Mouse (Mus musculus) CD4-positive, CD25-positive, alpha-beta regulatory T cell, adult 4 months (primary cell): ENCODE measurements around the gene Gng12. TPM values are rescaled to one million over a fixed set of nuclear protein-coding genes. Genes with fewer than 3 reads are reported as not detected.
"Not testable (repeated sequence)": the region's sequence is repeated elsewhere in the genome, so short reads cannot be mapped to it uniquely, and the experiment has no call there.

Experiments
- ATAC-seq: one replicate; pipeline ENCODE4 v1.8.0; 2017
- polyA plus RNA-seq, 2 experiments: library from polyadenylated mRNA; unstranded; fragments of 100-300 nt; shearing (Covaris generic); gene quantifications; one replicate each; pipeline ENCODE4 v1.2.1; 2017

Gene Gng12
- polyA plus RNA-seq, 2 experiments from 2014 or later: 15.8 to 21.0 TPM

GRCm38 (mm10) chr6:66958466-66959235 is 62.5 kb downstream of the Gng12 start:
- no peak for ATAC-seq

GRCm38 (mm10) chr6:66962582-66963043 is 66.4 kb downstream of the Gng12 start:
- peak; percentile 93 for ATAC-seq

GRCm38 (mm10) chr6:66963068-66963467 is 66.9 kb downstream of the Gng12 start:
- peak; percentile 3 for ATAC-seq

DNA sequence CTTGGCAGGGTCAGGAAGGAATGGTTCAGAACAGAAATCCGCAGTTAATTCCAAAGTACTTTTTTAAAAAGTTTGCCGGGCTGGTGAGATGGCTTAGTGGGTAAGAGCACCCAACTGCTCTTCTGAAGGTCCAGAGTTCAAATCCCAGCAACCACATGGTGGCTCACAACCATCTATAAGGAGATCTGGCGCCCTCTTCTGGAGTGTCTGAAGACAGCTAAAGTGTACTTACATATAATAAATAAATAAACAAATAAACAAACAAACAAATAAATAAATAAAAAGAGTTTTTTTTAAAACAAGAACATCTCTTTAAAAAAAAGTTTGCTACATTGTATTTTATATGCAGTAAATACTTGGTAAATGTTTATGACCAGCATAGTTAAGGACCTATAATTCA is 67.5 kb downstream of the Gng12 start:
- ATAC-seq: not testable (repeated sequence)

DNA sequence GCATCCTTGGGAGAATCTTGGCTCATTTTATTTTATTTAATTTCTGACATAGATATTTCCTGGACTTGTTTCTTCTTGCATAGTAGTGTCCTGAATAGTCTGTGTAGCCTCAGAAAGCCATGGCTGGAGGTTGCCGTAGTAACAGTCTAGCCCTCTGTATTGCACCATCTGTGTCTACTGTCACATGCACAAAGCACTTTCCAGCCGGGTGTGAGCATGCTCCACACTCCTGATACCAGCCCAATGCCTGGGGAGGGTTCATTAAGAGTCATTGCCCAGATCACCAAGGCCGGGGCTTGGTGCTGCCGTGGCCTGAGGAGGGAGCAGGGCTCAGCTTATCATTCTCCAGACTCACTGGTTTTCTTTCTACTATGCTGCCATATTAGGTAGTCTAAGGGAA is 68.0 kb downstream of the Gng12 start:
- ATAC-seq: no peak

DNA sequence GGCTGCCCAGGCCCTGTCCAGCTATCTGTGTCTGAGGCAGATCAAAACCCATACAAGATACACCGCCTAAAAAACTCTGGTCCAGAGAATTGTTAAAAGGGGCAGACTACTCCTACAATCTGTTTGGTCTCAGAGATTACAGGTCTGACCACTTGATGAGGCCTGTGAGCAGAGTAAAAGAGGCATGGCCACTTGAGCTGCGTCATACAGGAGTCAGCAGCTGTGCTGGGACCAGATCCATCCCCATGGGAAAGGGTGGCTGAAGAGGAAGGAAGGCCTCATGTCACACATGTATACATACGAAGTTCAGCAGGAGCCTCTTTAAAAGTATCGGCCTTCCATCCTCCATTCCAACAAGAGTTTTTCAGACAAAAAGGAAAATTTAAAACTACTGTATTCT is 69.0 kb downstream of the Gng12 start:
- no peak for ATAC-seq

- ATAC-seq: no peak
Measured at GRCm38 (mm10) chr6:66967788-66968187, 71.6 kb downstream of the Gng12 start.

DNA sequence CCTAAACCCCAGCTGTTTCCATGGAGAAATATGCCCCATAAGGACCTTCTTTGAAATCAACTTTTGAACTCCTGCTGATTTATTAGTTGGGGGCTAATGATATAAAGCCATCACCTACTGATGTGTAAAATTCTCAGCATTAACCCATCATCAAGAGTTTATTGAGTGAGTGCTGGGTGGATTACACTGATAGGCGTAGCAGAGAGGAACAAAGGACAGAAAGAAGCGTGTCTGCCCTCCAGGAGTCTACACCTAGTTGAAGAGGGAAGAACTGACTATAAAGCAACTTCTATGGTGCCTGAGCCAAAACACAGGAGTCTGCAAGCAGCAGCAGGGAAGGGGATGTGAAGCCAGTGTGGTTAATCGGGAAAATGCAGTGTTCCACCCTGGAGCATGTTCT is 73.2 kb downstream of the Gng12 start:
- ATAC-seq: no peak

- ATAC-seq: peak; percentile 87
Measured at GRCm38 (mm10) chr6:66972300-66972699, 76.1 kb downstream of the Gng12 start.

- ATAC-seq: peak; percentile 67
Measured at GRCm38 (mm10) chr6:66973180-66973579, 77.0 kb downstream of the Gng12 start.

- no peak for ATAC-seq
Measured at GRCm38 (mm10) chr6:66975522-66975921, 79.3 kb downstream of the Gng12 start.

DNA sequence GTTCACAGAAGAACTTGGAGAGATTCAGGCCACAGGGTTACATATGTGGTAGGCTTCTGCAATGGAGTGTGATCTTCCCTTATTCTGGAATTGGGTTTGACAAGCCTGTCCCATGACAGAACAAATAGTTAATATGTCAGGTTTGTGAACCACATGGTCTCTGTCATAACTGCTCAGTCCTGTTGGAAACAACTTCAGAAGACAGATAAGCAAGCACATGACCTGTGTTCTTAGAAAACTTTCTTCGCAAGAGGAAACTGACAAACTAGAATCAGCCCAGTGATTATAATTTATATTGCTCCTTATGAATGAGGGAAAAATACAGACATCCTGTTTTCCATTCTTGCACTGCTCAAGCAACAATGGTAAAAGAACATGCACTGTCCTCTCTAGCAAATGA is 83.0 kb downstream of the Gng12 start:
- peak; percentile 17 for ATAC-seq

- ATAC-seq: no peak
Measured at GRCm38 (mm10) chr6:66980040-66980439, 83.8 kb downstream of the Gng12 start.

GRCm38 (mm10) chr6:66981366-66981765 is 85.2 kb downstream of the Gng12 start:
- ATAC-seq: no peak

DNA sequence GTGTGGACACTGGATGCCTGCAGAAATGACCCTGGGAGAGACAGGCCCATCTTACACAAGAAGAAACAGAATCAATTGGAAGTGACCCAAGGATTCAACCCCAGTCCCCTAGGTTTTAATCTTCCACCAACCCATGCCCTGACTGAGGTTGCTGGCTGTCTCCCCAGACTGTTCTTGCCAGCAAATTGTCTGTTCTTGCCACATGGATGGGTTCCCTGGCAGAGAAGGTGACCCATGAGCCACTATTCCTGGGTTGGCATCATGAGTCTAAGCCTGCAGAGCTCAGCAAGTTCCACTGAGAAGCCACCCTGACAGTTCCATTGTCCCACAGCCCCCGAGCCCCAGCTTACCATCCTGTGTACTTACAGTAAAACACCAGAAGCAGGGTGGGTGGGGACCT is 85.7 kb downstream of the Gng12 start:
- ATAC-seq: no peak

DNA sequence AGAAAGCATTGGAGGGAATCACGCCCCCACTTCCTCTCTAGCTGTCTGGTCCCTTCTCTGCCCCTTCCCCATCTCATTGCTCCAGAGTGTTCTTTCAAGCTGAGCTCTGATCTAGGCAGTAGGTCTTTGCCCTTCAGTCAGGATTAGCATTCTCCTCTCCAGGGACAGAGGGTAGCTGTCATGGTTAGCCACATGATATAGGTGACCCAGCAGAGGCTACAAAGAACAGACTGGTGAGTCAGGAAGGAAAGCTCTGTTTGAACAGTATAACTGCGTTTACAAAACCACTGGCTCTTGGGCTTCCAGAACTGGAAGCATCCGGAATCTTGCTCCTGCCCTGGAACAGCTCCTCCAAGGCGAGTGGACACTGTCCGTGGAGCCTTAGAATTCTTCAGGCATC is 87.9 kb downstream of the Gng12 start:
- ATAC-seq: no peak

DNA sequence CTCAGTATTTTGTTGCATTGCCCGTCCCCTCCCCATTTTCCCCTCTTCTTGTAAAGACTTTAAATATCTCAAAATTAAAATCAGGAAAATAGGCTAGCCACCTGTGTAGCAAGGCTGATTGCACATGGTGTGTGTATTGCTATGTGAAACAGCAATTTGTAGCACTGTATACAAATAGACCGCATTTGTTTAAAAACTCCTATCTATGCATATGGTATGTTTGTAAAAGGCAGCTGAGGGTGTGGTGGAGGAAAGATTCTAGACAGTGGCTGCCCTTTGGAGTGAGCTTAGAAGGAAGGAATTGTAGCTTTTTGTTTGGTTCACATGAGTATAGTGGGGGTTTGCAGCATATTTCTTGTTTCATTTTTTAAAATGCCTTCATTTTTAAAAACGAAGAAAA is 88.5 kb downstream of the Gng12 start:
- ATAC-seq: no peak

GRCm38 (mm10) chr6:66985500-66985899 is 89.3 kb downstream of the Gng12 start:
- ATAC-seq: no peak

DNA sequence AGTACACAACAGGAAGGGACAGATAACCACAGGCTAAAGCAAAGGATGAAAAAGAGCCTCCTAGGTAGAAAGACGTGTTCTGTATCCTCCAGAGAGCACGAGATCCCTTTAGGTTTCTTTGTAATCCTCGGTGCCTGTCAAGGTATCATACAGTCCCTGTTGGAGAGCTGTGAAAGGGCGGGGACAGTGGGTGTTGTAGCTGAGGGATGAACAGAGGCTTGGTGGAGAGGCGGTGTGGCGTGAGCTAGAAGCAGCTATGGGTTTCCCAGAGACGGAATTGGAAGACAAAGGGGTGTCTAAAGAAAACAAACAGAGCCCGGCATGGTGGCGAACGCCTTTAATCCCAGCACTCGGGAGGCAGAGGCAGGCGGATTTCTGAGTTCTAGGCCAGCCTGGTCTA is 89.9 kb downstream of the Gng12 start:
- ATAC-seq: no peak

GRCm38 (mm10) chr6:66987643-66988042 is 91.4 kb downstream of the Gng12 start:
- no peak for ATAC-seq

- no peak for ATAC-seq
Measured at GRCm38 (mm10) chr6:66988363-66988762, 92.2 kb downstream of the Gng12 start.

GRCm38 (mm10) chr6:66989037-66989436 is 92.8 kb downstream of the Gng12 start:
- ATAC-seq: no peak

DNA sequence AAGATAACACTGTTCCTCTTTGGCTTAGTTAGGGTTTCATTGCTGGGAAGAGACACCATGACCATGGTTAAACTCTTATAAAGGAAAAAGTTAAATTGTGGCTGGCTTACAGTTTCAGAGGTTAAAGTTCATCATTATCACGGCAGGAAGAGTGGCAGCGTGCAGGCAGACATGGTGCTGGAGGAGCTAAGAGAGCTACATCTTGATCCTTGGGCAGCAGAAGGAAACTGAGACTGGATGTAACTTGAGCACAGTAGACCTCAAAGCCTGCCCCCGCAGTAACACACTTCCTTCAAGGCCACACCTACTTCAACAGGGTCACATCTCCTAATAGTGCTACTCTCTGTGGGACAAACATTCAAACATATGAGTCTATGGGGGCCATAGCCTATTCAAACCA is 93.3 kb downstream of the Gng12 start:
- ATAC-seq: no peak

- no peak for ATAC-seq
Measured at GRCm38 (mm10) chr6:66992232-66992631, 96.0 kb downstream of the Gng12 start.

GRCm38 (mm10) chr6:66992786-66993185 is 96.6 kb downstream of the Gng12 start:
- no peak for ATAC-seq
